Mouse (Mus musculus) forebrain, embryonic 14.5 days (tissue): Measurements from ENCODE around the gene Tfrc. TPM values are rescaled to one million over a fixed set of nuclear protein-coding genes. Genes with fewer than 3 reads are reported as not detected.

Experiments
- ATAC-seq: fragments of 200-750 bp; cut with Nextera tagmentation; 2 replicates; pipeline ENCODE4 v1.8.0; 2017; ENCODE audit warnings: mild to moderate bottlenecking, moderate library complexity
- DNase-seq: peaks from one replicate; pipeline ENCODE4 v3.0.0-alpha.2; 2015; ENCODE audit warnings: low spot score
- H3K27ac ChIP-seq: fragments of 300-500 bp; sonication (generic); 2 replicates; pipeline ENCODE4 v1.5.1; 2014; ENCODE audit warnings: low read depth, mild to moderate bottlenecking, control low read depth, low read length, moderate library complexity
- H3K27me3 ChIP-seq: fragments of 300-500 bp; sonication (generic); replicated peaks from 2 replicates; pipeline ENCODE4 v1.6.1; 2014; ENCODE audit warnings: low read length, control low read depth, mixed read lengths; ENCODE audit not compliant: control insufficient read depth, insufficient read depth
- H3K36me3 ChIP-seq: fragments of 300-500 bp; sonication (generic); 2 replicates; pipeline ENCODE4 v1.6.1; 2014; ENCODE audit warnings: low read length, control low read depth; ENCODE audit not compliant: control insufficient read depth, insufficient read depth
- H3K4me1 ChIP-seq: fragments of 300-500 bp; sonication (generic); 2 replicates; pipeline ENCODE4 v1.6.1; 2014; ENCODE audit warnings: antibody characterized with exemption, low read length, control low read depth; ENCODE audit not compliant: control insufficient read depth, insufficient read depth
- H3K4me2 ChIP-seq: fragments of 300-500 bp; sonication (generic); 2 replicates; pipeline ENCODE4 v1.6.1; 2014; ENCODE audit warnings: mild to moderate bottlenecking, control low read depth, low read length
- H3K4me3 ChIP-seq: fragments of 300-500 bp; sonication (generic); 2 replicates; pipeline ENCODE4 v1.5.1; 2014; ENCODE audit warnings: low read depth, low read length, control low read depth
- H3K9ac ChIP-seq: fragments of 300-500 bp; sonication (generic); 2 replicates; pipeline ENCODE4 v1.6.1; 2014; ENCODE audit warnings: mild to moderate bottlenecking, low read length, control low read depth, moderate library complexity
- H3K9me3 ChIP-seq: fragments of 300-500 bp; sonication (generic); replicated peaks from 2 replicates; pipeline ENCODE4 v1.6.1; 2016; ENCODE audit warnings: low read length, control low read depth, mixed read lengths; ENCODE audit not compliant: control insufficient read depth
- whole genome bisulfite sequencing: fragments of 180-500 bp; shearing (Covaris S2); extraction: QIAGEN DNeasy Blood & Tissue Kit; methylation state at CpG from one replicate; pipeline ENCODE4 v1.1.7; 2014; 5-methylcytosine and 5-hydroxymethylcytosine counted together
- polyA plus RNA-seq: library from polyadenylated mRNA; unstranded; fragments of >200 nt; fragmentation: Nextera tagmentation; extraction: Ambion mirVana; gene quantifications from 2 replicates; pipeline ENCODE4 v1.2.1, GENCODE M21; 2014

Gene Tfrc
- polyA plus RNA-seq, 1 experiment from 2014 or later = 56.0 TPM

- WGBS = 90% methylated on average over 8 of the region's 8 CpGs
- H3K27me3 ChIP-seq = no peaks in the 10 kb centered on the region
- H3K9me3 ChIP-seq = no peaks in the 10 kb centered on the region
- no peaks in the 10 kb centered on the region for H3K36me3 ChIP-seq
- no peak overlapping the region for H3K27ac ChIP-seq
- no peak overlapping the region for H3K9ac ChIP-seq
- DNase-seq = no peak
- no peak overlapping the region for H3K4me2 ChIP-seq
- no peak overlapping the region for H3K4me3 ChIP-seq
- H3K4me1 ChIP-seq = no peaks in the 10 kb centered on the region
- ATAC-seq = no peak
Measured at GRCm38 (mm10) chr16:32591521-32591920, 17.2 kb upstream of the Tfrc start.

- DNase-seq (no peak), ATAC-seq (no peak)
- Histone ChIP-seq H3K9me3 (no peaks in the 10 kb centered on the region), H3K4me1 (no peaks in the 10 kb centered on the region), H3K27me3 (no peaks in the 10 kb centered on the region), H3K4me2 (no peak overlapping the region), H3K4me3 (no peak overlapping the region), H3K27ac (no peak overlapping the region), H3K9ac (no peak overlapping the region), H3K36me3 (no peaks in the 10 kb centered on the region)
- 94% methylated on average over 5 of the region's 5 CpGs for WGBS
Measured at GRCm38 (mm10) chr16:32593283-32593805, 15.4 kb upstream of the Tfrc start.

- H3K27me3 ChIP-seq = no peaks in the 10 kb centered on the region
- H3K4me1 ChIP-seq = no peaks in the 10 kb centered on the region
- H3K9me3 ChIP-seq = no peaks in the 10 kb centered on the region
- WGBS = 81% methylated on average over 5 of the region's 5 CpGs
- no peak overlapping the region for H3K4me2 ChIP-seq
- no peak for ATAC-seq
- no peaks in the 10 kb centered on the region for H3K36me3 ChIP-seq
- DNase-seq = no peak
- H3K4me3 ChIP-seq = no peak overlapping the region
- no peak overlapping the region for H3K9ac ChIP-seq
- no peak overlapping the region for H3K27ac ChIP-seq
Measured at GRCm38 (mm10) chr16:32593916-32594315, 14.8 kb upstream of the Tfrc start.

GRCm38 (mm10) chr16:32594701-32595100, 14.0 kb upstream of the Tfrc start:
- ATAC-seq (no peak), DNase-seq (no peak)
- no peaks in the 10 kb centered on the region for H3K27me3 ChIP-seq
- H3K4me1 ChIP-seq = no peaks in the 10 kb centered on the region
- no peaks in the 10 kb centered on the region for H3K36me3 ChIP-seq
- no peak overlapping the region for H3K4me3 ChIP-seq
- WGBS = 90% methylated on average over 5 of the region's 5 CpGs
- no peak overlapping the region for H3K9ac ChIP-seq
- H3K4me2 ChIP-seq = no peak overlapping the region
- H3K27ac ChIP-seq = no peak overlapping the region
- no peaks in the 10 kb centered on the region for H3K9me3 ChIP-seq

GRCm38 (mm10) chr16:32595142-32595855, 13.4 kb upstream of the Tfrc start:
- Histone ChIP-seq H3K9ac (no peak overlapping the region), H3K36me3 (no peaks in the 10 kb centered on the region), H3K4me2 (no peak overlapping the region), H3K27ac (no peak overlapping the region), H3K4me1 (no peaks in the 10 kb centered on the region), H3K9me3 (no peaks in the 10 kb centered on the region), H3K27me3 (no peaks in the 10 kb centered on the region), H3K4me3 (no peak overlapping the region)
- WGBS = 92% methylated on average over 10 of the region's 10 CpGs
- DNase-seq (no peak), ATAC-seq (no peak)

- Histone ChIP-seq H3K27ac (no peak overlapping the region), H3K36me3 (no peaks in the 10 kb centered on the region), H3K27me3 (no peaks in the 10 kb centered on the region), H3K4me2 (no peak overlapping the region), H3K4me3 (no peak overlapping the region), H3K9me3 (no peaks in the 10 kb centered on the region), H3K9ac (no peak overlapping the region), H3K4me1 (no peaks in the 10 kb centered on the region)
- DNase-seq = peak; percentile 46
- no peak for ATAC-seq
- WGBS = 50% methylated on average over 4 of the region's 4 CpGs
Measured at GRCm38 (mm10) chr16:32597909-32598381, 10.8 kb upstream of the Tfrc start.

GRCm38 (mm10) chr16:32599151-32599550, 9.6 kb upstream of the Tfrc start:
- Histone ChIP-seq H3K36me3 (no peaks in the 10 kb centered on the region), H3K4me2 (no peak overlapping the region), H3K4me3 (no peak overlapping the region), H3K4me1 (no peaks in the 10 kb centered on the region), H3K9me3 (no peaks in the 10 kb centered on the region), H3K9ac (no peak overlapping the region), H3K27ac (no peak overlapping the region), H3K27me3 (no peaks in the 10 kb centered on the region)
- no peak for DNase-seq
- 87% methylated on average over 1 of the region's 1 CpGs for WGBS
- ATAC-seq = no peak

GRCm38 (mm10) chr16:32602193-32602685, 6.5 kb upstream of the Tfrc start:
- Histone ChIP-seq H3K4me1 (no peaks in the 10 kb centered on the region), H3K9ac (no peak overlapping the region), H3K36me3 (no peaks in the 10 kb centered on the region), H3K4me3 (no peak overlapping the region), H3K4me2 (no peak overlapping the region), H3K27me3 (no peaks in the 10 kb centered on the region), H3K27ac (no peak overlapping the region), H3K9me3 (no peaks in the 10 kb centered on the region)
- DNase-seq (no peak), ATAC-seq (no peak)
- WGBS = 94% methylated on average over 3 of the region's 3 CpGs
